Mouse (Mus musculus): ENCODE measurements around the gene Gm21258.
"Not testable (repeated sequence)": the region's sequence is repeated elsewhere in the genome, so short reads cannot be mapped to it uniquely, and the experiment has no call there.

DNA sequence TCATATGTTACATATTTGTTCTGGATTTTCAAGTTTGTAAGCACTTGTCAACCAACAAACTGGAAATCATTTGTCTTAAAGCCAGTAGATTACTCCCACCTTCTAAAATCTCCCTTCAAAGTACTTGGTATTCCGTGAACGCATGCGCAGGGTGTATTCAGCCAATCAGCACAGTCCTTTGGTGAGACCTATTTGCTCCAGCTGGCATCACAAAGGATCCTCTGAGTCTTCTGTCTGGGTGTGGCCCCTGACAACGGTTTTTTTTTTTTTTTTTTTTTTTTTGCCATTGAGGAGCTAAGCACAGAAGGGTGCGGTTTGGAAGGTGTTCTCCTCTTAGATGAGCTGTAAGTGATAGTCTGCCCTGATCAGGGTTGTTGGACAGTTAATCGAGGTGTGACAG, at the start of gene Gm21258:
- TF ChIP-seq CTCF (IDR thresholded peaks at IDR 0.05; ENCODE audit: low read depth); EP300 (optimal IDR thresholded peaks at IDR 0.05): not testable (repeated sequence)
